Mouse (Mus musculus) brain, embryonic 14.5 days (tissue): ENCODE measurements around the gene Vps13c. TPM values are rescaled to one million over a fixed set of nuclear protein-coding genes. Genes with fewer than 3 reads are reported as not detected.

Source experiments
- DNase-seq: peaks from one replicate; pipeline ENCODE4 v3.0.0-alpha.2; 2011; ENCODE audit warnings: low read depth
- CTCF ChIP-seq: fragments of 200-500 bp; IDR thresholded peaks from 2 replicates; pipeline ENCODE4 v1.5.1; 2012; ENCODE audit warnings: inconsistent platforms, mild to moderate bottlenecking, moderate library complexity, borderline replicate concordance; ENCODE audit not compliant: insufficient read depth, insufficient read length; ENCODE audit errors: extremely low read depth
- POLR2A ChIP-seq: fragments of 200-500 bp; IDR thresholded peaks from 2 replicates; pipeline ENCODE4 v1.6.1; 2012; ENCODE audit warnings: mild to moderate bottlenecking, inconsistent platforms, borderline replicate concordance; ENCODE audit not compliant: poor library complexity, insufficient read depth, insufficient read length, severe bottlenecking; ENCODE audit errors: extremely low read depth
- polyA plus RNA-seq: library from polyadenylated mRNA; depleted of rRNA; stranded (reverse); fragments of >200 nt; gene quantifications from 2 replicates; pipeline ENCODE4 v1.2.3, GENCODE M21; 2012

Gene Vps13c
- polyA plus RNA-seq, 1 experiment: 20.7 TPM

DNA sequence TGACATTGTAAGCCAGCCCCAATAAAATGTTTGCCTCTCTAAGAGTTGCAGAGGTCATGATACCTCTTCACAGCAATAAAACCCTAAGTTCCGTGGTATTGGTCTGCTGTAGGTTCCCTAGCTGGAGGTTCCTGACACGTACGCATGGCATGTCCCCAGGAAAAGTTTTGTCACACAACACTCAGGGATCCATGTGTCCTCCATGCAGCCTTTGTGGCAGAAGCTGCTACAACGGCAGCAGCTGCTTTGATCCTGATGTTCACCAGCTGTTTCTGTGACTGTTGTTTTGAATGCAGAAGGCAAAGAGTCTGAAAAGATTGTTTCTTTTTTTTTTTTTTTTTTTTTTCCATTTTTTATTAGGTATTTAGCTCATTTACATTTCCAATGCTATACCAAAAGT lies 27.0 kb upstream of the Vps13c start:
- DNase-seq: no peak
- TF ChIP-seq POLR2A (no peak), CTCF (no peak)

DNA sequence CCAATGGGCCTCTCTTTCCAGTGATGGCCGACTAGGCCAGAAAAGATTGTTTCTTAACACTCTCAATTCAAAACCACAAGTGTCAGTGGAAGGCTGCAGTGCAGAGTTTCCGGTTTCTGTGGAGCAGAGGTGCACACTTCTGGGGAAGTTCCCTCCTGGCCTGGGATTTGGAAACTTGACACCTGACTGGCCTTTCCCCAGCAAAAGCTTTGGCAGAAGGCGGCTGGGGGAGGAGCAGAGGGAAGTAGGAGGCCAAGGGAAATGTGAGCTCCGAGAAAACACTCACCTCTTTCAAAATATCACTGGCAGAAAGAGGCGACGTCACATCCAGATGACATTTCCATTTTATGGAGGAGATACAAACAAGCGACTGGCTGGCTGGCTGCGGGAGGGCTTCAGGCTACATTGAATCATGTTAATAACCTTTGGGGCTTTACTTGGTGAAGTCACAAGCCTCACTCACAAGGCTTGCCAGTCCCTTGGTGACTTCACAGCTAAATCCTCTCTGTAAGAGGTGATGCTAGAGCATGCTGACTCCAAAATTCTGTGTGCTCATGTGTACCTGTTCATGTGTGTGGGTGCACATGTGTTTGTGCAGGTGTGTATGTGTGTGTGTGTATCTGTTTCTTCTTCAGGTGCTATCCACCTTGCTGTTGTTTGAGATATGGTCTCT lies 26.4 kb upstream of the Vps13c start:
- TF ChIP-seq POLR2A (no peak), CTCF (no peak)
- peak; percentile 56 for DNase-seq

DNA sequence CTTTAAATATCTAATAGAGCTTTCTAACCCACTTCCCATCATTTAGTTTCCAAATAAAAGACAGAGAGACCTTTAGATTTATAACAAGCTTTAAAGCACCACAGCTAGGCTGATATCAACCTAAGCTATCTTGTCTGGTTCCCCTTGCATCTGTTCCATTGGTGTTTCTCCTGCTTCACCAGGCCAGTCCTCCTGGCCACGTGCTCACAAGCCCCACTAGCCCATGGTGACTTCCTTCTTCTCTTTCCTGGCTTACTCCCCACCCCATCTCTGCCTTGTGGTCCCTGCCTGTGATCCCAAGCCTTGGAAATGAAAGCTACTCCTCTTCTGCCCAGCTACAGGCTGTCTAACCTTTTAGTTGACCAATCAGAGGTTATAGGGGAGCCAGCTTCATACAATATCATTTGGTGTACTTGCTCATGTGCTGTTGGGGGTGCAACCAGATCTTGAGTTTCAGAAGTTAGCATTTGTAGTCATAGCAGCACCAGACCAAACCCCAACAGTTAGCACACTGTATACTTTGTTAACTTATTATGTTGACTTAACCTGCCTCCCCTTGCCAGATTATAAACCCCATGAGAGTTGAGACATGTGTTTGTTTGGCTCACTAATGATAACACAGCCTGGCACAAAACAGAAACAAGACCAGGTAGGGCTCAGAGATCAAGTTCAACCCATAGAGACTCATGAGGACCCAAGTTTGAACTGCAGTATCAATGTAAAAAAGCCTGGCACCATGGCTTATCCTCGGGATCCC lies 23.8 kb upstream of the Vps13c start:
- no peak for DNase-seq
- TF ChIP-seq CTCF (no peak), POLR2A (no peak)

DNA sequence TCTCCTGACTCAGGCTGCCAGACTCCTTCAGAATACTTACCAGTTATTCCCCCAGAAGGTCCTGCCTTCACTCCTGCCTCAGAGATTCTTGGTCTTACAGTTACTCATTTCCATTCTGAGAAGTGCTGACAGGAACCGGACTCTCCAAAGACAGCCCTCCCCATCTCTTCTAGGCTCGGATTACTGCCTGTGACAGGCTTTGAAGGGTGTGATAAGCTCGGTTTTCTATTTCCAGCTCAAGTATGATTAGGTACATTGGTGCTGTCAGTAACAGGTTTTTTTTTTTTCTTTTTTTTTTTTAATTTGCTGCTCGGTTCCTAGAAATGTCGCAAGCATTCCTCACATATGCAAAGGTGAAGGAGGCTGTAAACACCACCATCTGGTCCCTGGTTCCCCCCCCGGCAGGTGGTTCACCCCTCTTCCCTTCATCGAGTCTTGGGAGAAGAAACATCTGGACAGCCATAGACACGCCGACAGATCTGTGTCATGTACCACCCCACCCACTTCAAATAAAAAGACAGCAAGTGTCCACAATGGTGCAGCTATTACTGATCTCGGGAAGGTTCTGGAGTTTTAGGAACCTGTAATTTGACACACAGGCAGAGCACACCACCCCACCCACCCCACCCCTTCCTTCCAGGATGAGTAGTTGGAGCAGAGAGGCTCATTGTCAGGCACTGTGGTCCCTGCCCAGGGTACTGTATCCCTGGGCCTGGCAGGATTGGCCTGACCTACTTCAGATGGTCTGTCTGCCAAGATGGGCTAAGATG lies 22.1 kb upstream of the Vps13c start:
- TF ChIP-seq POLR2A (no peak), CTCF (no peak)
- peak; percentile 19 for DNase-seq

DNA sequence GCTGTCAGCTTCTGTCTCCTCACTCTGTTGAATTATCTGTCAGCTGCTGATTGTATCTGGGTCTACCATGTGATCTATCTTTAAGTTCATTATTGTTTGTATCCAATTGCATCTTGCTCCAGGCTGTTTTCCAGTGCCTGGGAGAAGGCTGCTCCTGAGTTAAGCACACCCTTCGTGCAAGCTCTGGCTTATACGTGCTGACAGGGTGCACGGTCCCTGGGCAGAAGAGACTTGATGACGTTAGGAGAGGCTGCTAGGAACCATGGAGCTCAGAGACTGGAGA lies 21.6 kb upstream of the Vps13c start:
- TF ChIP-seq POLR2A (no peak), CTCF (no peak)
- no peak for DNase-seq

DNA sequence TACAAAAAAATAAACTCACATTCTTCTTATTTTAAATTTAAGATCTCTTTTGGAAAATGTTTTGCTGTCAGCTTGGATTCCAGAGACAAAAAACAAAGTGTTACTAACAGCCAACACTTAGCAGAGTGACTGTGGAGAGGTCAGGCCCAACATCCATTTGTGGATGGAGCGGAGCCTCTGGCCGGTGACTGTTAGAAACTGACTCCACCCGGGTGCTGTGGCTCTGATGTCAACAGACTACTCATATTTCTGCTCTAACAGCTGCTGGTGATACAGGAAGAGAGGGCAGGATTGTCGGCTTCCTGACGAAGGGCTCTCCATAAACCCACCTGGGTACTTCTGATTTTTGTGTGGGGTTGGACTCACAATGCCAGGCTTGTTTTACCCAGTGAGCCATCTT lies 17.1 kb upstream of the Vps13c start:
- DNase-seq: no peak
- no peak for TF ChIP-seq CTCF
- TF ChIP-seq POLR2A: no peak

DNA sequence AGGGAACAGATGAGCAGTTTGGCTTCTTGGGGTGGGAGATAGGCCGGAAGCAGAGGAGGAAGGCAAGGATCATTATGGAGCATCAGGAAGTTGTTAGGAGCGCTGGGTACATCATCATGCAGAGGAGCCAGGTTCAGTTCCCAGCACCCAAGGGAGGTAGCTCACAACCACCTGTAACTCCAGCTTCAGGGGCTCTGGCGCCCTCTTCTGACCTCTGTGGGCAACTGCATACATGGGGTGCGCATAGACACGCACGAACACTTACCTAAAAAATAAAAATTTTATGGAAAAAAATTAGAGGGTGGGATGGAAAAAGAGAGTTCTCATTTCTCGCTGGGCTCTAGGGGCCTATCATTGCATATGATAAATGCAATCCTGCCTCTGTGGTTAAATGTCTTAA lies 14.7 kb upstream of the Vps13c start:
- no peak for DNase-seq
- no peak for TF ChIP-seq CTCF
- no peak for TF ChIP-seq POLR2A

DNA sequence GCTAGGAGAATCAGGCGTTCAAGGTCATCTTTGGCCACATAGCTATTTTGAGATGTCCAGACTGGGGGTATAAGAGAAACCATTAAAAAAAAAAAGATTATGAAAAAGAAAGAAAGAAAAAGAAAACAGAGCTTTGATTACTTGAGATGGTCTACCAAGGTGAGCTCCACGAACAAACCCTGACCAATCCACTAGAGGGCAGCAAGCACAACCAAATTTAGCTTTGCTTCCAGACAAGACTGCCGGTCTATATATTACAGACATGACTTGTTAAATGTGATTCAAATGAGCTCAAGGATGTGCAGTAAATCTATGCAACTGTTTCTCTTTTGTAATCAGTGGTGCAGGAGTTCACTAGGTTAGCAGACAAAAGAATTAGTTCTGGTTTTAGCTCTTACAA lies 12.0 kb upstream of the Vps13c start:
- DNase-seq: peak; percentile 86
- TF ChIP-seq CTCF: peak; percentile 79; the same call in 1 of the 2 replicates
- TF ChIP-seq POLR2A: no peak

DNA sequence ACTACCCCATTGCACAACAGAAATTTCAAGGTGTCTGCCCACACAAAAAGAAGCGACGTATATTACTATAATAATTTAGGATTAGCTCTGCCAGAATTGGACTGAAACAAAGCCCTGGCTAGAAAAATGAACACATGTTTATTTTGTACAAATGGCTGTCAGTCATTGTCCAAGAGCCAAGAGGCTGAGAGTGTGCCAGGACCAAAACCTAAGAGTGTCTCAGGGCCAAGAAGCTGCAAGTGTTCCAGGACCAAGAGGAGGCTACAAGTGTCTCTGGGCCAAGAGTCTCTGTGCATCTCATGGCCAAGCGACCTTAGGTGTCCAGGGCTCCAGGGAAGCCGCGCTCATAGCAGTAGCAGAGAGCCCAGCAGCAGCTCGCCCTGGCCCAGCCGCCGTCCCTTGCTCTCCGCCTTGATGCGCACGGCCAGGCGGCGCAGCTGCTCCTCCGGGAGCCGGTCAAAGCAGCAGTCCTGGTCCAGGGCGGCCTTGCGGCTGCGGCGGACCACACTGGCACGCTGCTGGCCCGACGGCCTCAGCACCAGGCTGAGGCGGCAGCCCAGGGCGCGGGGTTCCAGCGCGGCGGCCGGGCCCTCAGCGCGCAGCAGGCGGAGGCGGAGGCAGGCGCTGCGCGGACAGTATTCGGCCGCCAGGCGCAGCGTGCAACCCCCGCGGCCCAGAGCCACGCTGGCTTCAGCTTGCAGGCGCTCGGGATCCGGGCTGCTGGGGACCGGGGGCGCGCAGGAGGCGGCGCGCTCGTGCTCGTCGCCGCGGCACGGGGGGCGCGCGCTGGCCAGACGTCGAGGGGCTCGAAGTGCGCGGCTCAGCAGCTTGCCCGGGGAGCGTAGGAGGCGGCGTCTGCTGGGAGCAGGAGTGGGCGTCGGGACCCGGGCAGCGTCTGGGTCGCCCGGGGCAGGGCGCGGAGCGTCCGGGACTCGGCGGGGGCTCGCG lies 9.5 kb upstream of the Vps13c start:
- TF ChIP-seq POLR2A (0 out of 2 replicates have a peak, but pooled peaks have one; percentile 6), CTCF (no peak)
- peak; percentile 75 for DNase-seq

DNA sequence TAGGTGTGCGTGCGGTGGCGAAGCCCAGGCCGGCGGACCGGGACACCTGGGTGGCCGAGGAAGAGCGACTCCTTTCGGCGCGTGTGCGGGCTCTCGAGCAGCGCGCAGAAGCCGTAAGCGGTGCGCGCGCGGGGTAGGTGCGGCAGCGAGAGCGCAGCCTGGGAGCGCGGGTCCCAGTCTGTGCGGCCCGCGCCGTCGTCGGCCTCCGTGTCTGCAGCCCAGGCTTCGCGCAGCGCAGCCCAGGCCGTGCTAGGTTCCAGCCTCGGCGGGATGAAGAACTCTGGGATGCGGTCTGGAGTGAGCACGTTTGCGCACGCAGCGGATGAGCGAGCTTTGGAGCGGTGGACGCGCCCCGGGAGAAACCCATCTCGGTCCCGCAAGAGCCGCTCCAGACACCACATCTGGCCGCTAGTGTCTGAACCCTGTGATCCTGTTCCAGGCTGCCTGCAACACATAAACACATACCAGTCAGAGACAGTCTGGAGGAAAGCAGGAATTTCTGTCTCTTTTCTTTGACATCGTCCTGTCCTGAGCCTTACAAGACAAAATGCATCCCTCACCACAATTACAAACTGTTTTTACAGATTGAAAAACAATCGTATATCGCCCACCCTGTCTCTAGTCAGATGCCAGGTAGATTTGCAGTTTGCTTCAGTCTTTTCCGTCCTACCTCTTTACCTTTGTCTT lies 8.7 kb upstream of the Vps13c start:
- peak; percentile 65 for DNase-seq
- TF ChIP-seq CTCF (no peak), POLR2A (no peak)
